Mouse (Mus musculus): ENCODE data around the gene Olfr371.

- TF ChIP-seq CTCF (IDR thresholded peaks at IDR 0.05; ENCODE audit: control insufficient read depth, insufficient read depth, insufficient replicate concordance, low read depth, low read length) = no peak
- no peak for TF ChIP-seq POLR2A (IDR thresholded peaks at IDR 0.05; ENCODE audit: control insufficient read depth, low read depth, low read length)
Observed at GRCm38 (mm10) chr8:85220992-85221391, 4.8 kb upstream of the Olfr371 start.
